Mouse (Mus musculus) right cerebral cortex, postnatal 10 days (tissue): ENCODE data around the gene CK137956.

ENCODE experiments used
- DNase-seq, 2 experiments: peaks; one replicate each; pipeline ENCODE4 v3.0.0; 2021; ENCODE audit warnings: low spot score in 2 of 2

The CK137956 gene

DNA sequence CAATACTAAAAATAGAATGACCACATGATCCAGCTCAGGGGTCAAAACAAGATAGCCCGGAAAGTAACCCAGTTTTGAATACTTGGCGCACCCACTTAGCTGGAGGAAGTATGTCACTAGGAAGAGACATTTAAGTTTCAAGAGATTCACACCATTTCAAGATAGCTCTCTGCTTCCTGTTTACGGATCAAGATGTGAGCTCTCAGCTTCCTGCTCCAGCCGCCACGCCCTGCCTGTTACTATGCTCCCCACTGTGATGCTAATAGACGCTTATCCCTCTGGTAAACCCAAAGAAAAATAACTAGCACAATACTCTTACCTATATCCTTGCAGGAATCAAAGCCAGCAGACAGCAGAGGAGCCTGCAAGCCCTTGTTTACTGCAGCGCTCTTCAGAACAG is 57.2 kb downstream of the CK137956 start:
- DNase-seq, result no peak

- DNase-seq, result peak in 1 of 2 experiments; percentile 34
Observed at GRCm38 (mm10) chr4:127907151-127907550, 63.6 kb downstream of the CK137956 start.

GRCm38 (mm10) chr4:127903954-127904353 is 66.8 kb downstream of the CK137956 start:
- no peak for DNase-seq

DNA sequence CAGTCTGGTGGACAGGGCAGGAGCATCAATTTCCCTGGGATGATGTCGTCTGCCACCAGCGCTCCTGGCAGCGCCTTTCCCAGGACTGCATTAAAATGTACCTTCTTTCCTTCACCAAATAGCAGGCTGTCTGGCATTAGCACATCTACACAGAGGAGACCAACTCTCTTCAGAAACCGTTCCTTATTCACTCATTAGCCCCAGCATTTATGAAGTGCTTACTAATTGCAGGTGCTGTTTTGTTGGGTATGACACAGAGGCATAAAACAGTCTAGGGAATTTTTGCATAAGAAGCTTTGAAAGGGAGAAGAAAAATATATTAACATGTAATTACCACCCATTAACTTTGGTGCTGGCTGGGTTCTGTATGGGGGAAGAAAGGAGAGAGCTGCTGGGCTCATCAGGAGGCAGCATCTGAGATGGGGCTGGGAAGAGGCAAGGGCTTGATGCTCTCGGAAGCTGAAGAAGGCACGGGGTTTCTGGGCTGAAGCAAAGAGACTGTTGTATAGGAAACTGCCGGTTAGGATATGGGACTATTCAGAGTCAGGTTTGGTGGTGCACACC is 69.8 kb downstream of the CK137956 start:
- DNase-seq, result no peak

DNA sequence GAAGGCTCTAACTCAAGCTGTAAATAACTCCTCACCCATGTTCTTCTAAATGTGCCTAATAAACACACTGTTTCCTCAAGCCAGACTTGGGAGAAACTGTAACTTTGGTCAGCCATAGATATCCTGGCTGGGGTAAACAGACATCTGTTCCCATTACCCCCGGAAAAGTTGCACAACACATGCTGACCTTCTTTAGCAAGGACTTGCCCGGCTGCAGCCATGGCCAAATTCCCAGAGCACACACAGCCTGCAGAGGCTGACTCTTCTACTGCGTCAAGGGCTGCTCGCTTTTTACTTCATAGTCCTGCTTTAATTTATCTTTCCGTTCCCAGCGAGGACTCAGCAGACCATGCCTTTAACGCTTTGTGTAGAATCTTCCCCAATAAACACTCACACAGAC is 81.7 kb downstream of the CK137956 start:
- DNase-seq, result no peak

DNA sequence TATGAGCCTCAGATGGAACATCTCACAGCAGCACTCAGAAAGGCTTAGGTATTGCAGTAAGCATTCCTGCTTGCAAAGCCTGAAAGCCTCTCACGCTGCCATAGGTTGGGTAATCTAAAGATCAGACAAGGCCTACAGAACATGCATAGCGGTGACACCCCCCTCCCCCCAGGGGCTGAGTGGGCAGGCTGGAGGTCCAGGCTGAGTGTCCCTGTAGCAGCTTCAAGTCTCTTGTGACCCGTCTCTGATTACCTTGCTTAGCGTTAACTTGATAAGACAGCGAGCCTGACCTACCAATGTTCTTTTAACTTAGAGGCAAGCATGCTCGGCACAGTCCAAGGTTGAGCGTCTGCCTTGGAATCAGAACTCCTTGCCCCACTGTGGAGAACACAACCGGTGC is 91.8 kb downstream of the CK137956 start:
- no peak for DNase-seq
